Mouse (Mus musculus) lung, embryonic 15.5 days (tissue): ENCODE measurements around the gene Ngdn. TPM values are rescaled to one million over a fixed set of nuclear protein-coding genes. Genes with fewer than 3 reads are reported as not detected.
"Not testable (repeated sequence)": the region's sequence is repeated elsewhere in the genome, so short reads cannot be mapped to it uniquely, and the experiment has no call there.

ENCODE experiments used
- ATAC-seq: fragments of 200-750 bp; cut with Nextera tagmentation; 2 replicates; pipeline ENCODE4 v1.8.0; 2017; ENCODE audit warnings: moderate number of reproducible peaks, borderline replicate concordance; ENCODE audit not compliant: low FRiP score, low TSS enrichment; ENCODE audit errors: extremely low read depth
- H3K27ac ChIP-seq: fragments of 300-500 bp; sonication (generic); 2 replicates; pipeline ENCODE4 v1.5.1; 2015; ENCODE audit warnings: moderate library complexity, mild to moderate bottlenecking, inconsistent platforms
- H3K27me3 ChIP-seq: fragments of 300-500 bp; sonication (generic); 2 replicates; pipeline ENCODE4 v1.6.1; 2015; ENCODE audit warnings: inconsistent platforms
- H3K36me3 ChIP-seq: fragments of 300-500 bp; sonication (generic); 2 replicates; pipeline ENCODE4 v1.6.1; 2015; ENCODE audit warnings: inconsistent platforms
- H3K4me1 ChIP-seq: fragments of 300-500 bp; sonication (generic); 2 replicates; pipeline ENCODE4 v1.6.1; 2015; ENCODE audit warnings: inconsistent platforms
- H3K4me2 ChIP-seq: fragments of 300-500 bp; sonication (generic); 2 replicates; pipeline ENCODE4 v1.6.1; 2015; ENCODE audit warnings: inconsistent platforms, mild to moderate bottlenecking, moderate library complexity
- H3K4me3 ChIP-seq: fragments of 300-500 bp; sonication (generic); 2 replicates; pipeline ENCODE4 v1.5.1; 2015; ENCODE audit warnings: mild to moderate bottlenecking, inconsistent platforms
- H3K9ac ChIP-seq: fragments of 300-500 bp; sonication (generic); 2 replicates; pipeline ENCODE4 v1.6.1; 2015; ENCODE audit warnings: inconsistent platforms
- H3K9me3 ChIP-seq: fragments of 300-500 bp; sonication (generic); 2 replicates; pipeline ENCODE4 v1.6.1; 2016; ENCODE audit warnings: inconsistent platforms
- WGBS: fragments of 180-500 bp; shearing (Covaris S2); methylation state at CpG from one replicate; pipeline ENCODE4 v1.1.7; 2015; 5-methylcytosine and 5-hydroxymethylcytosine counted together
- polyA plus RNA-seq: library from polyadenylated mRNA; unstranded; fragments of >200 nt; fragmentation: Nextera tagmentation; extraction: Ambion mirVana; gene quantifications from 2 replicates; pipeline ENCODE4 v1.2.1, GENCODE M21; 2015

Gene Ngdn
- polyA plus RNA-seq: 81.1 and 81.3 TPM in 2 replicates

DNA sequence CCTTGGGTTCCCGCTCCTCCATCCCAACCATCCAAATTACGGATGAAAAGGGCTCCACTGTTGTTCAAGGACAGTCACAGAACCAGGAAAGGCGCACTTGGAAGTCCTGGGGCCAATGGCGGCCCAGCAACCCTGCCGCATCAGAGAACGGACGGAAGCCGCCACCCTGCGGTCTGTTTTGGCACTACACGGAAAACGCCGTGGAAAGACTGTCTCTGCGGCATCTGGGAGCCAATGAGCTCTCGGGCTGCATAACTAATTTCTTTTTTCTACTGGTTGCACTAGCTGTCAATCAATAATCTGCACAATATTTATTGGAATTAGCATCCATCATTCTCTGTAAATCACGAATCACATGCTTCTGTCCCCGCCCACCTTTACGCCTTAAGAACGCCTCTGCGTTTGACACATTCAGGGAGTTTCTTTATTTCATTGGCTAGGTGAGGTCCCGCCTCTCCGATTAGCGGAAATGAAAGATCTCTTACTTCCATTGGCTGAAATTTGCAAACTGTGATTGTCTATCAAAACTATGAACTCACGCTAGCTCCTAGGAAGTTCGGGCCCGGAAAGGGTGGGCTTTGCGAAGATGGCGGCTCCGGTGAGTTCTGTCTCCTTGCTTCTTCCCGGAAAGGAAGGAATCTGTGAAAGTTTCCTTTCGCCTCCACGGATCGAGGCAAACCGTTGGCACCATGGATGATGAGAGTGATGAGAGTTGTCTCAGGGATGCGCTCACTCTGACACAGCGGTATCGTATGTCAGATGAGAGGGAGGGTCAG lies at the start of gene Ngdn:
Gene Ngdn, plus strand, starts transcription at position 464 of the 776 bp plus-strand sequence.
- peak; percentile 96 for ATAC-seq
- H3K36me3 ChIP-seq: peaks cover 26% of the 10 kb centered on the region
- H3K27ac ChIP-seq: peak within 1 kb of the TSS; percentile 96
- WGBS: under 1% methylated on average over 36 of the region's 36 CpGs
- peak within 1 kb of the TSS; percentile 73 for H3K4me3 ChIP-seq
- peak within 1 kb of the TSS; percentile 77 for H3K9ac ChIP-seq
- H3K4me1 ChIP-seq: peaks cover 13% of the 10 kb centered on the region
- H3K27me3 ChIP-seq: no peaks in the 10 kb centered on the region
- peak within 1 kb of the TSS; percentile 79 for H3K4me2 ChIP-seq
- H3K9me3 ChIP-seq: no peaks in the 10 kb centered on the region

DNA sequence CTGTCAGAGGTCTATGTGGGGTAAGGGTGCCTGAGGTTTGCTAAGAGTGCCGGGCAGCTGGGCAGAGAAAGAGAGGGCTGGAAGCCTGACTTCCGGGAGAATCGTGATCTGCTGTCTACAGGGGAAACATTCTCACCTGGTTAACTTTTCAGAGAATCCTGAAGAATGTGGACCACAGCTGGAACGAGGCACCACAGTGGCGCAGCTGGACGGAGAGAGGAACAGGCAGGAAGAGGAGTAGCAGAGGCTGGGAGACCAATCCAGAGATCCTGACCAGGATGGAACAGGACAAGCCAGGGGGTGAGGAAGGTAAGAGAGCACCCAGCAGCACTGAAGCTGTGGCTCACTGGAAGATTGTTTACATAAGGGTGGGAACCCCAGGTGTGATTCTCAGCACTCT lies 49.6 kb upstream of the Ngdn start:
- WGBS: 40% methylated on average over 6 of the region's 6 CpGs
- no peaks in the 10 kb centered on the region for H3K36me3 ChIP-seq
- no peaks in the 10 kb centered on the region for H3K4me1 ChIP-seq
- H3K4me3 ChIP-seq: no peak overlapping the region
- no peak overlapping the region for H3K27ac ChIP-seq
- H3K9ac ChIP-seq: no peak overlapping the region
- no peaks in the 10 kb centered on the region for H3K9me3 ChIP-seq
- no peak for ATAC-seq
- no peaks in the 10 kb centered on the region for H3K27me3 ChIP-seq
- no peak overlapping the region for H3K4me2 ChIP-seq

DNA sequence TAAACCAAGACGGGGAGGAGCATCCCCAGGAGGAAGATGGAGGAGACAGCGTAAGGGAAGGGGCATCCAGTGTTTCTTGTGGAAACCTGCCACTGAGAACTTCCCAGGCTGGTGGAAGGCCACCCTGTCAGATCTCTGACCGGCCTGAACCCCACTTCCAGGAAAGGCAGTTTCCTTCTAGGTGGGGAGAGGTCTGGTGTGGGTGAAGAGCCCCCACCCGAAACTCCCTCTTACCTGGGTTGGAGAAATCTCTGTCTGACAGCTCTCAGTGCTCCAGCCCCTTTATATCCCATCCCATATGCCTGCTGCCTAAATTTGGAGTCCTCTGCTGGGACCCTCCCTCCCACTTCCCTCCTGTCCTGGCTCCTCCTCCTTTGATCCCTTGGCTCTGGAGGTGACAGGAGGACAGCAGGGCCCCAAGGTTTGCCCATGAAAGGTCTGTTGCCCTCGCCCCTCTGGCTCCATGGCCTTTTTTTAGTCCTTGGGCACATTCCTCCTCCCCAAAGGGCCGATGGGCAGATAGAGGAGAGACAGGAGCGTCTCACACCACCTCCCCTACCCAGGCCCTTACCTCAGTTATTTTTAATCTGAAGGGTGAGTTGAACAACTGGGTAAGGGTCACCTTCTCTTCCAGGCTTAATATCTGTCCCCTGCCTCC lies 48.8 kb upstream of the Ngdn start, which contains the start of gene Myh6:
Gene Myh6, minus strand, starts transcription at position 608 of the 658 bp plus-strand sequence.
- no peak within 1 kb of the TSS for H3K9ac ChIP-seq
- H3K4me3 ChIP-seq: no peak within 1 kb of the TSS
- H3K36me3 ChIP-seq: no peaks in the 10 kb centered on the region
- no peak within 1 kb of the TSS for H3K4me2 ChIP-seq
- no peak for ATAC-seq
- no peaks in the 10 kb centered on the region for H3K27me3 ChIP-seq
- WGBS: 54% methylated on average over 7 of the region's 7 CpGs
- no peaks in the 10 kb centered on the region for H3K9me3 ChIP-seq
- no peaks in the 10 kb centered on the region for H3K4me1 ChIP-seq
- no peak within 1 kb of the TSS for H3K27ac ChIP-seq

DNA sequence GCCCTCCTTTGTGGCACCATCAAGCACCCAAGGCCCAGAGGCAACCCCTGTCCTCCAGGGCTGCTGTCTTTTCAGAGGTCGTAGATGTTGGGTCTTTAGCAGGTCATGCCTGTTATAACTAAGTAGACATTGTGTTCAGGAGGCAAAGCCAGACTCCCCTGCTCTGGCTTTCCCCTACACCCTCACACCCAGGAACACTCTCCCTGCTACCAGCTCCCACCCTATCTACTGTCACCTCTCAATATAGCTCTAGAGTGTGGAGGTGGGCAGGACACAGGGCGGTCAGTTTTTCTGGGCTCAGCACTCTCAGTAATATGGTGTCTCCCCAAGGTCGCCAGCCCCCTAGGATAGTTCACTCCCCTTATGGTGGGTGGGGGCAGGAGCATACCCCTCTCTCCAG lies 47.4 kb upstream of the Ngdn start:
- no peak; the same call in 1 of the 2 replicates for ATAC-seq
- Histone ChIP-seq H3K27ac (no peak overlapping the region), H3K9me3 (no peaks in the 10 kb centered on the region), H3K4me1 (no peaks in the 10 kb centered on the region), H3K4me3 (no peak overlapping the region), H3K9ac (no peak overlapping the region), H3K36me3 (no peaks in the 10 kb centered on the region), H3K4me2 (no peak overlapping the region), H3K27me3 (no peaks in the 10 kb centered on the region)
- 81% methylated on average over 3 of the region's 3 CpGs for WGBS

DNA sequence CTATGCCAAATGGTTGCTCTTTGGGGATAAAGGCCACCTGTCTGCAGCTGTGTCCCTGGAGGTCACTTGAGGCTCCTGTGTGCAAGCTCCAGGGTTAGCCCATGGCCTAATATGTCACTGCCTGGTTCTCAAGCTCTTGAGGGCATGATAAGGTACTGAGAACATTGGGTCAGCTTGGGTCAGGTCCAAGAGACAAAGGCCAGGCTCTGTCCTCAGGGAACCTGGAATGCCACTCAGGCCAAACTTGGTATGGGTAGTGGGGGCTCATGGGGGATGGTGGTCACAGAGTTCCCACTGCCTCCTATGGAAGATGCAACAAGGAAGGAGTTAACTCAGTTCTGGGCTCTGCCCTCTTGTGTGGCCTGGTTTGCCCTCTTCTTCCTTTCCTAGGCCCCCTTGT lies 46.9 kb upstream of the Ngdn start:
- H3K36me3 ChIP-seq: no peaks in the 10 kb centered on the region
- ATAC-seq: no peak
- no peaks in the 10 kb centered on the region for H3K9me3 ChIP-seq
- H3K27me3 ChIP-seq: no peaks in the 10 kb centered on the region
- no peak overlapping the region for H3K9ac ChIP-seq
- no peaks in the 10 kb centered on the region for H3K4me1 ChIP-seq
- no peak overlapping the region for H3K4me3 ChIP-seq
- no peak overlapping the region for H3K27ac ChIP-seq
- no peak overlapping the region for H3K4me2 ChIP-seq

DNA sequence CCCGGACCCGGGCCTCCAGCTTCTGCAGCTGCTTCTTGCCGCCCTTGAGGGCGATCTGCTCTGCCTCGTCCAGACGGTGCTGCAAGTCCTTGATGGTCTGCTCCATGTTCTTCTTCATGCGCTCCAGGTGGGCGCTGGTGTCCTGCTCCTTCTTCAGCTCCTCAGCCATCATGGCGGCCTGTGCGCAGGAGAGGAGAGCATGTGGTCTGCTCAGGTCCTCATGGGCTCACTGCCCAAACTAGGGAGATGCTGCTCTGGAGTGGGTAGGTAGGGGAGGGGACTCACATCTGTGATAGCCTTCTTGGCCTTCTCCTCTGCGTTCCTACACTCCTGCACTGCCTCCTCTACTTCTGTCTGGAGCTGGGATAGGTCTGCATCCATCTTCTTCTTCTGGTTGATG lies 42.5 kb upstream of the Ngdn start:
- not testable (repeated sequence) for ATAC-seq, H3K9ac ChIP-seq, H3K9me3 ChIP-seq, H3K27ac ChIP-seq, H3K36me3 ChIP-seq, H3K4me2 ChIP-seq, H3K4me1 ChIP-seq, H3K4me3 ChIP-seq, H3K27me3 ChIP-seq
- 91% methylated on average over 10 of the region's 11 CpGs for WGBS

DNA sequence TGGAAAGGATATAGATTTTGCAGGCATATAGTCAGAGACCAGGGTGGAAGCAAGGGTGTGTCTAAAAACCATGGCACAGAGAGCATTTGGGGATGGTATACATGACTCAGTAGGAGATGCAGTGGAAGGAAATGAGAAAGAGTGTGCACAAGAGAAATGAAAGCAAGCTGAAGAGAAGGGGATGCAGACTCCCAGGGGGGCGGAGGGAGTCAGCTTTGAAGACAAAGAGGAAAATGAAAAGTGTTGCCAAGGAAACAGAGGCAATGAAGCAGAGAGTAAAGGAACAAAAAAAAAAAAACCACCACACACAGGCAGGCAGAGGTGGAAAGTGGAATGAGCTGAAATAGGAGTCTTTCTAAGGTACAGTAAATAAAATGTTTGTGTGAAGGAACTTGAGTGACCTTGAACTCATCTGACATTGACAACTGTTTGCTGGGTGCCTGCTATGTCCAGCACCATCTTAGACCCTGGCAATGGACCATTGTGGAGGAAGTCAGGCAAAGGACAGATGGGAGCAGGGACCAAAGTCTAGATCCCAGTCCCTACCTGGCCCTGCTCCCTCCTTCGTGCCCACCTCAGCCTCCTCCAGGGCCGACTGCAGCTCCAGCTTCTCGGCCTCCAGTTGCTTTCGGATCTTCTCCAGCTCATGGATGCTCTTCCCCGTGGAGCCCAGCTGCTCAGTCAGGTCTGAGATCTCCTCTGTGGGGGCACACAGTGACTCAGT lies 41.0 kb upstream of the Ngdn start:
- Histone ChIP-seq H3K27me3 (no peaks in the 10 kb centered on the region), H3K4me2 (no peak overlapping the region), H3K9me3 (no peaks in the 10 kb centered on the region), H3K4me3 (no peak overlapping the region), H3K9ac (no peak overlapping the region), H3K4me1 (no peaks in the 10 kb centered on the region), H3K36me3 (no peaks in the 10 kb centered on the region), H3K27ac (no peak overlapping the region)
- no peak for ATAC-seq
- 75% methylated on average over 6 of the region's 6 CpGs for WGBS

DNA sequence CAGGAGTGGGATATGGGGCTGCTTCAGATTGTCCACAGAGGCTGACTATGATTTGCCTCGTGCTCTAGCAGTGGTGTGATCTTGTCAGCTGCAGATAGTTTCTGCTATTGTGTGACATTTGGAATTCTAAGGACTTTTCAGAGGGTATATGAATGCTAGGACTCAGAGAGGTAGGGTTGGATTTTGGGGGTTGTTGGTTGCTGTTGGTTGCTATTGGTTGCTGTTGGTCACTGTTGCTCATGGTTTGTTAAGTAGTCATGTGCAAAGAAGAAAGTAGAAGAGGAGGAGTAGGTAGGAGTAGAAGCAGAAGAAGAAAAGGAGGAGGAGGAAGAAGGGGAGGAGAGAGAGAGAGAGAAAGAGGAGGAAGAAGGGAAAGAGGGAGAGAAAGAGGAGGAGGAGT lies 38.6 kb upstream of the Ngdn start, which contains the start of gene Gm17428:
Gene Gm17428, plus strand, starts transcription at position 301 of the 400 bp plus-strand sequence.
- H3K9me3 ChIP-seq: no peaks in the 10 kb centered on the region
- no peak within 1 kb of the TSS for H3K27ac ChIP-seq
- 40% methylated on average over 1 of the region's 1 CpGs for WGBS
- H3K4me1 ChIP-seq: no peaks in the 10 kb centered on the region
- H3K4me2 ChIP-seq: no peak within 1 kb of the TSS
- H3K9ac ChIP-seq: no peak within 1 kb of the TSS
- H3K36me3 ChIP-seq: no peaks in the 10 kb centered on the region
- no peak for ATAC-seq
- no peaks in the 10 kb centered on the region for H3K27me3 ChIP-seq
- no peak within 1 kb of the TSS for H3K4me3 ChIP-seq

DNA sequence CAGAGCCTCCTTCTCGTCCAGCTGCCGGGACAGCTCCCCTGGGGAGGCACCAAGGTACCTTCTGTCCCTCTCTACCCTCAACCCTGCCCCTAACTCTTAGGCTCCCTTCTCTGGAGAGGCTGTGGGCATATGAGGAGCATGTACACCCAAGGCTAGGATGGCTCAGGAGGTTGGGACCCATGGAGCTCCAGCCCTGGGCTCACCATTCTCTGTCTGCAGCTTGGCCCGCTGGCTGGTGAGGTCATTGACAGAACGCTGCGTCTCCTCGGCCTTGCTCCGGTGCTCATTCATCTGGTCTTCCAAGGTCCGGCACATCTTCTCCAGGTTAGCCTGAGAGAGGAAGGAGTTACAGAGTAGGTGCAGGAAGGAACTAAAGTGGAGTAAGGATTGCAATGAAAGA lies 36.6 kb upstream of the Ngdn start:
- Histone ChIP-seq H3K4me1 (no peaks in the 10 kb centered on the region), H3K9ac (no peak overlapping the region), H3K4me3 (no peak overlapping the region), H3K27ac (no peak overlapping the region), H3K27me3 (no peaks in the 10 kb centered on the region), H3K36me3 (no peaks in the 10 kb centered on the region), H3K9me3 (no peaks in the 10 kb centered on the region), H3K4me2 (no peak overlapping the region)
- no peak for ATAC-seq
- 83% methylated on average over 8 of the region's 8 CpGs for WGBS

DNA sequence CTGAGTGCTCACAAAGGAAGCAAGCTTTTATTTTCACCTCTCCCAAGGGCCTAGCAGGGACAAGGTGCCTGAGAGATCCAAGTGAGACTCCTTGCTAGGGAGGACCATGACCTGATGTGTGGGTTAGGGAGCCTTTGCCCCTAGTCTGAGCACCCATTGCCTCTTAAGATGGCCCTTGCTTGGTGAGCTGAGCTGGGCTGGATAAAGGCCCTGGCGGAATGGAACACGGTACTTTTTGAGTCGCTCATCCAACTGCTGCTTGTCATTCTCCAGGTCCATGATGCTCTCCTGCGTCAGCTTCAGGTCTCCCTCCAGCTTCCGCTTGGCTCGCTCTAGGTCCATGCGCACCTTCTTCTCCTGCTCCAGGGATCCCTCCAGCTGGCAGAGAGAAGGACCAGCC lies 33.3 kb upstream of the Ngdn start:
- H3K27ac ChIP-seq: no peak overlapping the region
- no peak overlapping the region for H3K9ac ChIP-seq
- 95% methylated on average over 7 of the region's 7 CpGs for WGBS
- H3K27me3 ChIP-seq: no peaks in the 10 kb centered on the region
- H3K4me1 ChIP-seq: no peaks in the 10 kb centered on the region
- no peaks in the 10 kb centered on the region for H3K36me3 ChIP-seq
- no peak overlapping the region for H3K4me2 ChIP-seq
- no peaks in the 10 kb centered on the region for H3K9me3 ChIP-seq
- ATAC-seq: no peak
- no peak overlapping the region for H3K4me3 ChIP-seq

DNA sequence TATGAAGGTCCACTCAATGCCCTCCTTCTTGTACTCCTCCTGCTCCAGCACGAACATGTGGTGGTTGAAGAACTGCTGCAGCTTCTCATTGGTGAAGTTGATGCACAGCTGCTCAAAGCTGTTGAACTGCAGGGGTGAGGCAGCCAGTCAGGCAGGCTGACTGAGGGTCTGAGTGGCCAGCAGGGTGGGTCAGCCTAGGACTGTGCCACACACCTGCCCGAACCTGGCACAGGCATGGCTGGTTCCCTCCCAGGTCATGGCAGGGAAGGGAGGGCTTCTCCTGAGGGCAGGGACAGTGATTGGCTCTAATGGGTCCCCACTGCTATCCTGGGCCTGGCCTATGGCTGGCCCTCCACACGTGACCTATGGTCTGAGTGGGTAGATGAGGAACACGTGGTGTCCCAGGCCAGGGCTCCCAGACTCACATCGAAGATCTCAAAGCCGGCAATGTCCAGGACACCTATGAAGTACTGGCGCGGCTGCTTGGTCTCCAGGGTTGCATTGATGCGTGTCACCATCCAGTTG lies 26.8 kb upstream of the Ngdn start:
- H3K27ac ChIP-seq, H3K27me3 ChIP-seq, H3K9me3 ChIP-seq, H3K36me3 ChIP-seq, H3K4me3 ChIP-seq, H3K9ac ChIP-seq, ATAC-seq, H3K4me2 ChIP-seq, H3K4me1 ChIP-seq: not testable (repeated sequence)
- WGBS: 90% methylated on average over 9 of the region's 9 CpGs

DNA sequence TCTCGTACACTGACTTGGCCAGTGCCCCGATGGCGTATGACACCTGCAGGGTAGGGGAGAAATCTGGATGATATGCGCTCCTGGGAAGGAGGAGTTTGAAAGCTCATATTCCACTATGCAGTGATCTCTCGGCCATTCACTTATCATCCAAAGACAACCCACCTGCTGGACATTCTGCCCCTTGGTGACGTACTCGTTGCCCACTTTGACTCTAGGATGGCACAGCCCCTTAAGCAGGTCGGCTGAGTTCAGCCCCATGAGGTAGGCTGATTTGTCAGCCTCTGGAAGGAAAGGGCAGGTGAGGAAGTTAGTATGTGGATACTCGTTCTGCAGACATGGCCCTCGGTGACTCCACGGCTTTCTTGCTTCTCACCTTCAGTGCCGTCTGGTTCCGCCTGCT lies 26.4 kb upstream of the Ngdn start:
- Histone ChIP-seq H3K4me3 (no peak overlapping the region), H3K27me3 (no peaks in the 10 kb centered on the region), H3K4me1 (peaks cover 9% of the 10 kb centered on the region), H3K27ac (no peak overlapping the region), H3K9ac (no peak overlapping the region), H3K36me3 (no peaks in the 10 kb centered on the region), H3K9me3 (no peaks in the 10 kb centered on the region), H3K4me2 (no peak overlapping the region)
- no peak for ATAC-seq
- WGBS: 81% methylated on average over 13 of the region's 13 CpGs
